Mouse (Mus musculus) lung, postnatal 4 days (tissue): Measurements from ENCODE around the gene Slc2a8.
"Not testable (repeated sequence)": the region's sequence is repeated elsewhere in the genome, so short reads cannot be mapped to it uniquely, and the experiment has no call there.

Experiments
- DNase-seq, 2 experiments: peaks; one replicate each; pipeline ENCODE4 v3.0.0; 2021

Gene Slc2a8

GRCm38 (mm10) chr2:32981725-32982271 lies at the start of gene Slc2a8:
TSS of gene Slc2a8 (minus strand) at chr2:32982083.
- DNase-seq, result peak; percentile 91 to 94

- DNase-seq, result peak; percentile 34 to 60
Measured at GRCm38 (mm10) chr2:33025040-33025439, 43.2 kb upstream of the Slc2a8 start.

GRCm38 (mm10) chr2:33024564-33024963 lies 42.7 kb upstream of the Slc2a8 start:
- DNase-seq, result peak; percentile 23 to 28

GRCm38 (mm10) chr2:33022846-33023245 lies 41.0 kb upstream of the Slc2a8 start:
- DNase-seq, result no peak

GRCm38 (mm10) chr2:33018026-33018425 lies 36.1 kb upstream of the Slc2a8 start:
- peak; percentile 50 to 64 for DNase-seq

- no peak for DNase-seq
Measured at GRCm38 (mm10) chr2:33017191-33017590, 35.3 kb upstream of the Slc2a8 start.

GRCm38 (mm10) chr2:33014877-33015276 lies 33.0 kb upstream of the Slc2a8 start:
- no peak for DNase-seq

- DNase-seq, result not testable (repeated sequence)
Measured at GRCm38 (mm10) chr2:33009055-33009454, 27.2 kb upstream of the Slc2a8 start.

GRCm38 (mm10) chr2:33005041-33005440 lies 23.2 kb upstream of the Slc2a8 start:
- no peak for DNase-seq

GRCm38 (mm10) chr2:33002144-33002543 lies 20.3 kb upstream of the Slc2a8 start:
- DNase-seq, result no peak

- DNase-seq, result no peak
Measured at GRCm38 (mm10) chr2:32999752-33000151, 17.9 kb upstream of the Slc2a8 start.

GRCm38 (mm10) chr2:32997792-32998191 lies 15.9 kb upstream of the Slc2a8 start:
- DNase-seq, result no peak

GRCm38 (mm10) chr2:32997081-32997480 lies 15.2 kb upstream of the Slc2a8 start:
- no peak for DNase-seq

- DNase-seq, result no peak
Measured at GRCm38 (mm10) chr2:32992130-32992529, 10.2 kb upstream of the Slc2a8 start.

- no peak for DNase-seq
Measured at GRCm38 (mm10) chr2:32990167-32990832, 8.4 kb upstream of the Slc2a8 start.

- no peak for DNase-seq
Measured at GRCm38 (mm10) chr2:32989376-32989775, 7.5 kb upstream of the Slc2a8 start.

GRCm38 (mm10) chr2:32985844-32986243 lies 4.0 kb upstream of the Slc2a8 start:
- no peak for DNase-seq

GRCm38 (mm10) chr2:32983617-32984016 lies 1.7 kb upstream of the Slc2a8 start:
- DNase-seq, result no peak

GRCm38 (mm10) chr2:32982700-32983099 lies 817 bp upstream of the Slc2a8 start:
- no peak for DNase-seq

GRCm38 (mm10) chr2:32981281-32981680 lies 602 bp downstream of the Slc2a8 start:
- DNase-seq, result peak; percentile 34 to 44

GRCm38 (mm10) chr2:32979675-32980074 lies 2.2 kb downstream of the Slc2a8 start:
- DNase-seq, result no peak

GRCm38 (mm10) chr2:32978675-32979074 lies 3.2 kb downstream of the Slc2a8 start:
- DNase-seq, result no peak

- no peak for DNase-seq
Measured at GRCm38 (mm10) chr2:32977114-32977513, 4.8 kb downstream of the Slc2a8 start.

GRCm38 (mm10) chr2:32974216-32974615 lies 7.7 kb downstream of the Slc2a8 start:
- no peak for DNase-seq

GRCm38 (mm10) chr2:32971235-32971634 lies 10.6 kb downstream of the Slc2a8 start:
- DNase-seq, result no peak
